Mouse (Mus musculus) kidney, postnatal 25 days (tissue): Measurements from ENCODE around the gene Rgs10.
A peak's percentile ranks its signal among the peaks of the same experiment; 100 is the strongest.

Experiments used
- DNase-seq, 2 experiments: peaks; one replicate each; pipeline ENCODE4 v3.0.0; 2021; ENCODE audit warnings: mixed read lengths in 2 of 2

The Rgs10 gene

GRCm38 (mm10) chr7:128417930-128418779, at the start of gene Rgs10:
Gene Rgs10 (minus strand): TSS chr7:128418758.
- peak; percentile 61 to 74 for DNase-seq

- no peak for DNase-seq
These were observed 43.8 kb upstream of the Rgs10 start for GRCm38 (mm10) chr7:128462406-128462805.

- peak; percentile 99 for DNase-seq
These were observed 43.0 kb upstream of the Rgs10 start, which contains the start of gene Tial1 for GRCm38 (mm10) chr7:128461285-128462215. Gene Tial1 (minus strand): TSS chr7:128461717.

GRCm38 (mm10) chr7:128460865-128461228, 42.3 kb upstream of the Rgs10 start:
- no peak for DNase-seq

- DNase-seq = peak; percentile 10 to 56
These were observed 41.7 kb upstream of the Rgs10 start for GRCm38 (mm10) chr7:128460131-128460864.

- no peak for DNase-seq
These were observed 41.2 kb upstream of the Rgs10 start for GRCm38 (mm10) chr7:128459791-128460130.

- DNase-seq = no peak
These were observed 39.5 kb upstream of the Rgs10 start for GRCm38 (mm10) chr7:128458011-128458410.

GRCm38 (mm10) chr7:128452731-128453130, 34.2 kb upstream of the Rgs10 start:
- no peak for DNase-seq

- DNase-seq = no peak
These were observed 22.0 kb upstream of the Rgs10 start for GRCm38 (mm10) chr7:128440584-128440983.

GRCm38 (mm10) chr7:128439251-128439650, 20.7 kb upstream of the Rgs10 start:
- DNase-seq = no peak

- DNase-seq = no peak
These were observed 19.6 kb upstream of the Rgs10 start for GRCm38 (mm10) chr7:128438131-128438530.

GRCm38 (mm10) chr7:128433213-128433612, 14.7 kb upstream of the Rgs10 start:
- no peak for DNase-seq

- peak in 1 of 2 experiments; percentile 0 for DNase-seq
These were observed 14.0 kb upstream of the Rgs10 start for GRCm38 (mm10) chr7:128432574-128432973.

GRCm38 (mm10) chr7:128422491-128422890, 3.9 kb upstream of the Rgs10 start:
- no peak for DNase-seq

GRCm38 (mm10) chr7:128421701-128422100, 3.1 kb upstream of the Rgs10 start:
- no peak for DNase-seq

GRCm38 (mm10) chr7:128419690-128420089, 1.1 kb upstream of the Rgs10 start:
- DNase-seq = no peak

- DNase-seq = no peak
These were observed 1.2 kb downstream of the Rgs10 start for GRCm38 (mm10) chr7:128417226-128417929.

- DNase-seq = no peak
These were observed 1.9 kb downstream of the Rgs10 start for GRCm38 (mm10) chr7:128416664-128417063.

GRCm38 (mm10) chr7:128414433-128414832, 4.1 kb downstream of the Rgs10 start:
- no peak for DNase-seq

- no peak for DNase-seq
These were observed 6.3 kb downstream of the Rgs10 start for GRCm38 (mm10) chr7:128412071-128412833.

- no peak for DNase-seq
These were observed 7.7 kb downstream of the Rgs10 start for GRCm38 (mm10) chr7:128410708-128411413.
